In genomic region chr2:134585243-134585642, GRCm38 (mm10) we compare ENCODE assay signal across 29 mouse cellular contexts. TPM values are rescaled to one million over a fixed set of nuclear protein-coding genes. Genes with fewer than 3 reads are reported as not detected.
DNase-seq lines count a peak whose midpoint lies in the region; ATAC-seq and TF ChIP-seq lines count a peak whose summit lies in the region.
"Had no signal": no experiment of that assay in that cellular context is flagged by ENCODE, and none has a peak within 500 bp of the region (broad histone marks: within the 10 kb centered on the region; RNA-seq: fewer than 3 reads in every experiment).

No protein-coding gene starts in this region.

- H3K4me2 ChIP-seq in midbrain, embryonic 12.5 days (replicated peaks) = no peak overlapping the region
- H3K4me2 ChIP-seq in midbrain, embryonic 13.5 days (replicated peaks) = no peak overlapping the region
- H3K4me2 ChIP-seq in midbrain, postnatal 0 days (ENCODE audit: low read depth, low read length, poor library complexity, severe bottlenecking) = no peak overlapping the region
- H3K4me2 ChIP-seq: embryonic facial prominence, embryonic 15.5 days; heart, embryonic 11.5 days; heart, embryonic 15.5 days; hindbrain, embryonic 13.5 days had no signal

- H3K9ac ChIP-seq in midbrain, embryonic 12.5 days (replicated peaks) = no peak overlapping the region
- no peak overlapping the region for H3K9ac ChIP-seq in midbrain, embryonic 13.5 days (replicated peaks)
- H3K9ac ChIP-seq in midbrain, postnatal 0 days (replicated peaks; ENCODE audit: low read length, poor library complexity, severe bottlenecking) = no peak overlapping the region
- H3K9ac ChIP-seq: embryonic facial prominence, embryonic 15.5 days; heart, embryonic 15.5 days; hindbrain, embryonic 13.5 days had no signal

- H3K4me1 ChIP-seq in midbrain, embryonic 12.5 days = peaks cover 4% of the 10 kb centered on the region; the same call in 1 of the 2 replicates
- peaks cover 12% of the 10 kb centered on the region; the same call in 1 of the 2 replicates for H3K4me1 ChIP-seq in midbrain, embryonic 13.5 days (replicated peaks)
- H3K4me1 ChIP-seq in midbrain, postnatal 0 days (ENCODE audit: insufficient read depth, low read length) = no peaks in the 10 kb centered on the region
- H3K4me1 ChIP-seq: embryonic facial prominence, embryonic 15.5 days; heart, embryonic 15.5 days; hindbrain, embryonic 13.5 days had no signal

- H3K9me3 ChIP-seq in midbrain, embryonic 12.5 days = no peaks in the 10 kb centered on the region
- no peaks in the 10 kb centered on the region for H3K9me3 ChIP-seq in midbrain, embryonic 13.5 days
- no peaks in the 10 kb centered on the region for H3K9me3 ChIP-seq in midbrain, postnatal 0 days (ENCODE audit: low read length)
- H3K9me3 ChIP-seq: embryonic facial prominence, embryonic 15.5 days; forebrain, embryonic 10.5 days; G1E; heart, embryonic 15.5 days; hindbrain, embryonic 13.5 days had no signal

- no peak for TF ChIP-seq CTCF in left cerebral cortex, adult 2 months (IDR thresholded peaks at IDR 0.05)
- no peak for TF ChIP-seq CTCF in midbrain, postnatal 0 days (IDR thresholded peaks at IDR 0.05)

- intact Hi-C loops in left cerebral cortex, postnatal 4 days (cut with DNase I) = no loop called here
- intact Hi-C loops in left cerebral cortex, adult 2 months (cut with DNase I) = no loop called here

- no peaks in the 10 kb centered on the region for H3K36me3 ChIP-seq in midbrain, embryonic 12.5 days
- H3K36me3 ChIP-seq in midbrain, embryonic 13.5 days = no peaks in the 10 kb centered on the region
- no peaks in the 10 kb centered on the region for H3K36me3 ChIP-seq in midbrain, postnatal 0 days (ENCODE audit: insufficient read depth, low read length)
- H3K36me3 ChIP-seq: embryonic facial prominence, embryonic 15.5 days; forebrain, embryonic 10.5 days; G1E; heart, embryonic 15.5 days; hindbrain, embryonic 13.5 days had no signal

- DNase-seq in cerebellum, postnatal 10 days = peak; percentile 14 to 34
- no peak for DNase-seq in cerebellum, adult 9-10 months
- DNase-seq in left cerebral cortex, postnatal 4 days = peak; percentile 20
- DNase-seq in left cerebral cortex, adult 2 months (ENCODE audit: extremely low spot score in 1 of 2, low spot score in 2 of 2) = no peak
- DNase-seq in midbrain, postnatal 0 days (ENCODE audit: low spot score) = peak; percentile 46
- no peak for DNase-seq in heart, adult 18-20 months
- DNase-seq: adrenal gland, postnatal 14 days; B cell, adult 2 months; cerebellum, adult 11 months; cerebellum, adult 8-10 months; cerebellum, postnatal 36 days; gastrocnemius, postnatal 10 days; heart, adult 2 months; heart, postnatal 14 days had no signal

- ATAC-seq in midbrain, embryonic 12.5 days (ENCODE audit: low FRiP score, low read depth) = peak; percentile 59; the same call in 1 of the 2 replicates
- no peak for ATAC-seq in midbrain, embryonic 13.5 days
- ATAC-seq in midbrain, postnatal 0 days (ENCODE audit: low FRiP score) = no peak
- ATAC-seq: activated CD4-positive, CD25-positive, alpha-beta regulatory T cell, adult 4 months; CD4-positive, CD25-positive, alpha-beta regulatory T cell, adult 4 months; forebrain, embryonic 16.5 days; Patski had no signal

- 0 out of 2 replicates have a peak, but pooled peaks cover 5% of the 10 kb centered on the region for H3K27me3 ChIP-seq in midbrain, embryonic 12.5 days
- H3K27me3 ChIP-seq in midbrain, embryonic 13.5 days = no peaks in the 10 kb centered on the region; the same call in 1 of the 2 replicates
- H3K27me3 ChIP-seq in midbrain, postnatal 0 days (ENCODE audit: insufficient read depth, low read length) = no peaks in the 10 kb centered on the region
- H3K27me3 ChIP-seq: embryonic facial prominence, embryonic 15.5 days; heart, embryonic 15.5 days; hindbrain, embryonic 13.5 days had no signal

- H3K4me3 ChIP-seq in left cerebral cortex, adult 2 months = no peak overlapping the region
- no peak overlapping the region for H3K4me3 ChIP-seq in midbrain, embryonic 12.5 days
- no peak overlapping the region for H3K4me3 ChIP-seq in midbrain, embryonic 13.5 days (replicated peaks)
- no peak overlapping the region for H3K4me3 ChIP-seq in midbrain, postnatal 0 days (ENCODE audit: low read depth, low read length)
- H3K4me3 ChIP-seq: embryonic facial prominence, embryonic 15.5 days; erythroblast, embryonic 14.5 days; forebrain, embryonic 10.5 days; heart, adult 2 months; heart, embryonic 15.5 days; hindbrain, embryonic 13.5 days had no signal

- WGBS in midbrain, embryonic 12.5 days = 34% methylated on average over 4 of the region's 4 CpGs
- 28% methylated on average over 4 of the region's 4 CpGs for WGBS in midbrain, embryonic 13.5 days
- 12% methylated on average over 4 of the region's 4 CpGs for WGBS in midbrain, postnatal 0 days

- H3K27ac ChIP-seq in left cerebral cortex, adult 2 months = no peak overlapping the region
- H3K27ac ChIP-seq in midbrain, embryonic 12.5 days (replicated peaks) = no peak overlapping the region
- H3K27ac ChIP-seq in midbrain, embryonic 13.5 days = no peak overlapping the region
- H3K27ac ChIP-seq in midbrain, postnatal 0 days (ENCODE audit: low read depth, low read length) = no peak overlapping the region
- H3K27ac ChIP-seq: embryonic facial prominence, embryonic 15.5 days; forebrain, embryonic 10.5 days; heart, adult 2 months; heart, embryonic 15.5 days; hindbrain, embryonic 13.5 days had no signal

RNA-seq across cellular contexts. Expression of gene Hao1, which starts 31.1 kb away (rescaled TPM):
- not detected for total RNA-seq in left cerebral cortex, postnatal 4 days (2021)
- not detected for total RNA-seq in left cerebral cortex, adult 2 months (2021)
- polyA plus RNA-seq in midbrain, embryonic 12.5 days (2016; fragmentation: Nextera tagmentation; extraction: Ambion mirVana) = not detected in 2 replicates
- polyA plus RNA-seq in midbrain, embryonic 13.5 days (2015; fragmentation: Nextera tagmentation; extraction: Ambion mirVana) = not detected in 2 replicates
- not detected in 2 replicates for total RNA-seq in midbrain, postnatal 0 days (2014; rRNA removed)
- 0.16 and 0.23 TPM in 2 replicates for polyA plus RNA-seq in midbrain, postnatal 0 days (2015; fragmentation: Nextera tagmentation; extraction: Ambion mirVana)
- not detected for total RNA-seq in heart, adult 18-20 months (2021)
- total RNA-seq: G1E; heart, adult 2 months; heart, postnatal 14 days; hematopoietic stem cell, adult 5-6 weeks had no signal
- polyA plus RNA-seq: CD4-positive, CD25-positive, alpha-beta regulatory T cell, adult 4 months; embryonic facial prominence, embryonic 11.5 days; embryonic facial prominence, embryonic 15.5 days; erythroblast, embryonic 14.5 days; forebrain, embryonic 10.5 days; forebrain, embryonic 16.5 days; G1E; heart, adult 2 months; heart, embryonic 11.5 days; heart, embryonic 15.5 days; Patski had no signal

RNA-seq across cellular contexts. Expression of gene Tmx4, which starts 58.7 kb away (rescaled TPM):
- 100 to 1,000 TPM; 118 to 124 TPM for total RNA-seq in left cerebral cortex, postnatal 4 days (2021)
- 100 to 1,000 TPM; 169 to 185 TPM for total RNA-seq in left cerebral cortex, adult 2 months (2021)
- 71.0 and 83.7 TPM in 2 replicates for polyA plus RNA-seq in midbrain, embryonic 12.5 days (2016; fragmentation: Nextera tagmentation; extraction: Ambion mirVana)
- 97.4 and 109 TPM in 2 replicates for polyA plus RNA-seq in midbrain, embryonic 13.5 days (2015; fragmentation: Nextera tagmentation; extraction: Ambion mirVana)
- total RNA-seq in midbrain, postnatal 0 days (2014; rRNA removed) = 153 and 192 TPM in 2 replicates
- 99.4 and 110 TPM in 2 replicates for polyA plus RNA-seq in midbrain, postnatal 0 days (2015; fragmentation: Nextera tagmentation; extraction: Ambion mirVana)
- total RNA-seq in heart, adult 18-20 months (2021) = 10 to 100 TPM; 48.4 to 51.4 TPM

Comparison
In these comparisons a context has a peak if more than half of its experiments do, and no peak if none do; other contexts are left out.
1. DNase-seq: peak in cerebellum, postnatal 10 days (2 of 2), left cerebral cortex, postnatal 4 days (single experiment) and midbrain, postnatal 0 days (single experiment); none in cerebellum, adult 9-10 months (single experiment), left cerebral cortex, adult 2 months (0 of 2) and heart, adult 18-20 months (0 of 2).